Mouse (Mus musculus) thymus, adult 18-20 months (tissue): ENCODE data around the gene Lima1.
"Not testable (repeated sequence)": the region's sequence is repeated elsewhere in the genome, so short reads cannot be mapped to it uniquely, and the experiment has no call there.

Source experiments
- DNase-seq, 2 experiments: peaks; one replicate each; pipeline ENCODE4 v3.0.0; 2022; ENCODE audit warnings: mixed read lengths in 2 of 2

Gene Lima1

DNA sequence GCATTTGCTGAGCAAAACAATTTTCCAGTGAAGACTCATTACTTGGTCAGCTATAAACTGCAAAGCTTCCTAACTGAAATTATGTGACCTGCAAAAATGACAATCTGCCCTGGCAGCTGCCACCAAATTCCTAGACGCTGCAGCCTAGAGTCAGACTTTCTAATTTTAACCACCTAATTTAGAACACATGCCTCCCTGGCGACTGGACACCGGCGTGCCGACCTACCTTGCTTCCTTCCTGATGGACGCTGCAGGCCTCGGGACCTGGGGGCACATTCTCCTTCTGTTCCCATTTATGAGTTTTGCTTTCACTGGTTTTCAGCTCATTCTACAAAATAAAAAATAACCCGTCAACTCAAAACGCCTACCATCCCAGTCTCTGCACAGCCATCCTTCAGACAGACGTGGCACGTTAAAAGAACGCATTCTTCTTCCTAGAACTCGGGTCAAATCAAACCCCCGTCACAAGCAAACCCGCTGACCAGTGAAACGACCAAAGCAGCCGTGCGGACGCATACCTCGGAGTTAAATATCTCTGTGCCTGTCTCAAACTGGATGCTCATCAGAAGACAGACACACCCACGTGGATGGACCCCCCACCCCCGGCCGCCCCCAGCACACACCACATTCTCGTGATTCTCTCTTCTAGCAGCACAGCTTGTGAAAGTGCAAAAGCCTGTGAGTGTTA, 73.2 kb downstream of the Lima1 start:
- no peak for DNase-seq

DNA sequence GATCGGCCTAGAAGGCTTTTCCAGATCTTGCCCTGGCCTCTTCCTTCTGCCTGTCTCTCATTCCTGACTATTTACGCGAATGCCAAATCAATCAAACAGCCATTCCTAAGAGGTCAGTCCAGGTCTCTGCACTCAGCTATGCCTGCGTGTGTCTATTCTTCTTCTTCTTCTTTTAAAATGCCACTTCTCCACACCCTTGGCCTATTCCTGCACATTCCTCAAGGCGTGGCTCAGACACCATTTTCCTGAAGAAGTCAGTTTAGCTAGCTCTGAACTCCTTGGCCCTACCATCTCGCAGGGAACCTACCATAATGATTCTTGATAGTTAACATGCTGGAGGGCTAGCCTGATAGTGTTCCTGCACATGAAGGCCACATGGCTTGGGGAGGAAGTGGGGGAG, 75.5 kb downstream of the Lima1 start:
- no peak for DNase-seq

GRCm38 (mm10) chr15:99797898-99798297, 77.4 kb downstream of the Lima1 start:
- no peak for DNase-seq

DNA sequence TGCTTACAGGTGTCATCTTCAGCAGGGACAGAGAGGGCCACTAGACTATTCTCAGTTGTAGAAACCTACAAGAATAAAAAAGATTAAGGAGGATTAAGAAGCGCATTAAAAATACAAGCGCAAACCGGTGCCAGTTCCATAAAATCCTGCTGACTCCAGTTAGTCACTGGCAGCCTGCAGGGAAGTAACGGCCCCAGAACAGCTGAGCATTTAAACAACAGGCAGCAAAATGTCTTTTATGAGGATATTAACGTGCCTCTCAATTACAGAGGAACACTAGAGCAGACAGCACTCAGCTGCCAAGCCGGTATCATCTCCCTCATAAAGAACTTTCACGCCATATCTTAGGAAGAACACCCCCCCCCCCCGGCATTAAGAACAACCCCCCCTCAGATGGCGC, 78.5 kb downstream of the Lima1 start:
- DNase-seq = no peak

- DNase-seq = no peak
Measured at GRCm38 (mm10) chr15:99796066-99796465, 79.2 kb downstream of the Lima1 start.

DNA sequence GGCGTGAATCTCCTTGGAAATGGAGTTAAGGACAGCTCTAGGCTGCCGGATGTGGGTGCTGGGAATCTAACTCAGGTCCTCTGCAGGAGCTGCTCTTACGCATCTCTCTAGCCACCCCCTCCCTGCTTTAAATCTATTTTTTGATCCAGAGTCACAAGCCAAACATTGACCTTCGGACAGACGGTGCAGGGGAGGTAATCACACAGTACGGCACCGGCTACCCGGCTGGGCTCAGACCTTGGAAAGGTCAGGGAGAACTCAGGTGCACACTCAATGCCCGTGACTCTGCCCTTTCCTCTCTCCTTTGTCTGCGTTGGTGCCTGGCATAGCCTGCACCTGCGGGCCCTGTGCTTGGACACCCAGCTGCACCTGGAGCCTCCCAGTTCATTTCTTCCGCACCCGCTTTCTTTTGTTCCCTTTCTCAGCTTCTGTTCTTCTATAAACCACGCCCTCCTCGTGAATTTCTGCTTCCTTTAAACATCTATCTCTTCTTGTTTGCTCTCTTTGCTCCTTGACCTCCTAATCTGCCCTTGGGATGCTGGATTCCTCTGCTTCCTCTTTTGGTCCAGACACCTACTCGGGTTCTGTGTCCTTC, 82.9 kb downstream of the Lima1 start:
- DNase-seq = no peak

DNA sequence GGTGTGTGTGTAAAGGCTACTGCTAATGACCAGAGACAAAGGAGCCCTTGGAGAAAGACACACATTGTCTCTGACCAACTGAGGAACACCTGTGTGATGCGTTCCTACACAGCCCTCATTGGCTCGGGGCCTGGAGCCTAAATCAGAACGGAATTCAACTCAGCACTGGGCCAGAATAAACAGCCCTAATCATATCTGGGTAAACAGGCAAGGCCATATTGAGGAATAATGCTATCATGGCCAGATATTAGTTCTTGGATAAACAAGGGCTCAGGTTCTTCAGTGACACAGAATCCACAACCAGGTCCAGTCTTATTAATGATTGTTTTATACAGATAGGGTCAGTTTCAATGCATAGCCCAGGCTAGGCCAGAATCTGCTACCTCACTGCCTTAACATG, 84.3 kb downstream of the Lima1 start:
- DNase-seq = no peak

DNA sequence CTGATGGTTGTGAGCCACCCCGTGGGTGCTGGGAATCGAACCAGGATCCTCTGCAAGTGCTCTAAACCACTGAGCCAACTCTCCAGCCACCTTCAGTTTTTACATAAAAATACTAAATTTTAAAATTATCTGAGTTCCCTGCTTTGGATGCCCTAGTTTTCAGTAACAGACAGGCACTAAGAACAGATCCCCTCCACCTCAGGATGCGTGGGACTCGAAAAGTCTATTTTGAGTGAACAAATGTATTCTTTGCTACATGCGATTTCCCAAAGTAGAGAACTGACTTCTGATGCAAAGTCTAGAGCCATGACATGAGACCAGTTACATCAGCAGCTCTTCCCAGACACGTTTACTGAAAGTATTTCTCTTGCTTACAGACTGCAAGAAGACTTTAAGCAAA, 84.8 kb downstream of the Lima1 start:
- DNase-seq = no peak

GRCm38 (mm10) chr15:99787625-99788120, 87.6 kb downstream of the Lima1 start:
- DNase-seq = no peak

GRCm38 (mm10) chr15:99778677-99779335, 96.5 kb downstream of the Lima1 start:
- no peak for DNase-seq

DNA sequence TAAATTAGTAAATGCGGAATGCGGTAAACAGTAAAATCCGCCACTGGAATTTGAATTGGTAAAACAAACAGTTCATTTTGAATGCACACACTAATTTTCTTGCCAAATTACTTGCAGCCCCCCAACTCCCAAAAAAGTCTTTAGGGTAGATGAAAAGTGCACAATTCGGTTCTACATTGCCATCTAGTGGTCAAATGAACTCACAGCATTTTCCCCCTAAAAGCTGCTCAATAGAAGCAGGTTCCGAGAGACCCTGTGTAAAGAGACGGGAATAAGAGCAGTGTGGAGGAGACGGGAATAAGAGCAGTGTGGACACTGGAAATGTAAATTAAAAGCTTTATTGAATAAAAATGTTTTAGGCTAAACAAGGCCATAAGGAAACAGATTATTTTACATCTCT, 97.1 kb downstream of the Lima1 start:
- DNase-seq = no peak

DNA sequence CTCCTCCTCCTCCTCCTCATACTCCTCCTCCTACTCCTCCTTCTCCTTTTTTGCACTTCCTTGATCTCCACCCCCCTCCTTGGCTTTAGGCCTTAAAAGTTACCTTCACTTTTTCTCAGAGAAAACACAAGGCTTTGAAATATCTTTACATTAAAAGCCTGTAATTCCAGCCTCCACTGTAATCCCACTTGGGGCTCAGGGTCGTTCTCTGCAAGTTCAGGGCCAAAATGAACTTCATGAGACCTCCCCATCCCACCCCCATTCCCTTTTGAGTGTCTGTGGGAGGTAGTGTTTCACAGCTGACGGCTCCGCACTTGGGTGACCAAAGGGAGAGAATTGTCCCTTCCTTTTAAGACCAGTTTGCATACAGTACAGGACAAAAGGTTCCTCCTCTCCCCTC, 102.3 kb downstream of the Lima1 start:
- DNase-seq = no peak

- DNase-seq = not testable (repeated sequence)
Measured at GRCm38 (mm10) chr15:99772881-99772924, 102.6 kb downstream of the Lima1 start, which contains the start of gene Cers5. TSS of gene Cers5 (minus strand) at chr15:99772885.

DNA sequence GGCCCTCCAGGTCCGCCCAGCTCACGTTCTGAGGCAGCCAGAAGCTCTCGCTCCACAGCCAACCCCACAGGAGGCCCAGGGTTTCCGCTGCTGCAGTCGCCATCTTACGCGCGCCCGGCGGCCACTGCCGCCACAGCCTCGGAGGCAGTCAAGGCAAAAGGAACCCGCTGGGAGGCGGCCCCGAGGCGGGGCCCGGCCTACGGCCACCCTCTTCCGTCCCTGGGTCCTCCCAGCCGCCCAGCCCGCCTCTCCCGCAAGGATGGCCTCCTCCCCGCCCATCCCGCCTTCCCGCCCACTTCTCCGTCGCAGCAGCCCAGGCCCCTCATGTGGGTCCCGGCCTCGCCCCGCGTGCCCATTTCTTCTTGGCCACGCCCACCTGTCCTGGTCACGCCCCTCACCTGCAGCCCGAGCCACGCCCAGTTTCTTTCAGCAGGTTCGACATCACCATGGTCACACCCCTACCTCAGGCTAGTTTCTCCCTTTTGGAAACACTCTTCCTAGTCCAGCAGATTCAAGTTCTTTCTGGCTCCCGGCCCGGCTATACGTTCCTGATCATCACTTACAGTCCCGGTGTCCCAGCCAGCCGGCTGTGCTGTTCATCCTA, 102.9 kb downstream of the Lima1 start:
- DNase-seq = peak; percentile 77 to 86

GRCm38 (mm10) chr15:99771601-99772276, 103.5 kb downstream of the Lima1 start:
- DNase-seq = no peak

- no peak for DNase-seq
Measured at GRCm38 (mm10) chr15:99771004-99771500, 104.2 kb downstream of the Lima1 start.

DNA sequence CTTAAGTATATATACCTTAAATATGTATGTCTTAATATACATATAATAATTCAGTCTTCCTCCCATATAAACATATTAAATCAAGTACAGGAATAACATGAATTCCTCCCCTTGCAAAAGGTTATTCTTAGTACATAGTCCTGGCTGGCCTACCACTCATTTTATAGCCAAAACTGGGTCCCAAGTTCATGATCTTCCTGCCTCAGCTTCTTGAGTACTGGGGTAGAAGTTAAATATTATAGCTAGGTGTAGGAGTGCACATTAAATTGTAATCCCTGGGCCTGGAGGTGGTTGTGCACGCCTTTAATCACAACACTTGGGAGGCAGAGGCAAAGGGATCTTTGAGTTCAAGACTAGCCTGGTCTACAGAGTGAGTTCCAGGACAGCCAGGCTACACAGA, 106.5 kb downstream of the Lima1 start:
- DNase-seq = no peak

GRCm38 (mm10) chr15:99767467-99767866, 107.8 kb downstream of the Lima1 start:
- no peak for DNase-seq

DNA sequence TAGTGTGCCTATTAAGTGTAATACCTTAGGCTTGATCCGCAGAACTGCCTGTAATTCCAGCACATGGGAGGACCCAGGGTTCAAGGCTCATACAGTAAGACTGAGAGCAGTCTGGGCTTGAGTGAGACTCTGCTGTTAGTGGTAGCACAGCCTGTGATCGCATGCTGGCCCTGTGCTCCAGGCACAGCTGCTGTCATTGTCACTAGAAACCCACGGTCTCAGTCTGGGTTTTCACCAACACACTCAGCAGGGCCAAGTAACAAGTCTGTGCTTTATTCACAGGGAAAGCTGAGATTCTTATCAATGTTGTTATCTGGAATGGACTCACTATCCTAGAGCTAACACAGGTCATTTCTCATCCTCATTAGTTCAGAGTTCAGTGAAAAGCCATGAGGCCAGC, 121.1 kb downstream of the Lima1 start:
- DNase-seq = no peak

- no peak for DNase-seq
Measured at GRCm38 (mm10) chr15:99740229-99740628, 135.0 kb downstream of the Lima1 start.

DNA sequence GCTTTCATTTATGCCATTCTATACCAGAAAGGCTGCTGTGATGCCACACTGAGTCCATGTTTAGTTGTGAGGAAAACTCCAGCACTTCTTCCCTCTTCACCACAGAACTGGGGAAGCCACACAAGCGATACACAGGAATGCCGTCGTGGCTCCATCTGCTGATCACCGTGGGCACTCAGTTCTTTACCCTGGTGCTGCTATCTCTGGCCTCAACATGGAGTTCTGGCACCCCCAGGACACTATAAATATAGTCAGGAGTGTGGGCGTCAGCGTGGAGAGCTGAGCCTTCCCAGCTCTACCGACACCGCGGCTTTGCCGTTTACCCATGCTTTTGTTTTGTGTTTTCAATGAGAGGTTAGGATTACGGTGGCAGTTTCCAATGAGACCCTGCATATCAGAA, 138.6 kb downstream of the Lima1 start:
- no peak for DNase-seq

- DNase-seq = peak; percentile 100
Measured at GRCm38 (mm10) chr15:99735631-99736030, 139.6 kb downstream of the Lima1 start.

GRCm38 (mm10) chr15:99733186-99733585, 142.1 kb downstream of the Lima1 start:
- no peak for DNase-seq

GRCm38 (mm10) chr15:99731678-99732077, 143.6 kb downstream of the Lima1 start:
- DNase-seq = no peak
